Mouse (Mus musculus) embryonic facial prominence, embryonic 14.5 days (tissue): ENCODE results near the gene Ppfibp2. TPM values are rescaled to one million over a fixed set of nuclear protein-coding genes. Genes with fewer than 3 reads are reported as not detected.

Source experiments
- ATAC-seq: fragments of 200-750 bp; cut with Nextera tagmentation; 2 replicates; pipeline ENCODE4 v1.8.0; 2017; ENCODE audit warnings: low read depth, moderate number of reproducible peaks, moderate TSS enrichment
- DNase-seq: peaks from one replicate; pipeline ENCODE4 v3.0.0-alpha.2; 2015; ENCODE audit warnings: low spot score
- H3K27ac ChIP-seq: fragments of 300-500 bp; sonication (generic); replicated peaks from 2 replicates; pipeline ENCODE4 v1.5.1; 2014; ENCODE audit warnings: low read depth, mild to moderate bottlenecking, low read length, moderate library complexity
- H3K27me3 ChIP-seq: fragments of 300-500 bp; sonication (generic); replicated peaks from 2 replicates; pipeline ENCODE4 v1.6.1; 2014; ENCODE audit warnings: low read length; ENCODE audit not compliant: control insufficient read depth, insufficient read depth
- H3K36me3 ChIP-seq: fragments of 300-500 bp; sonication (generic); 2 replicates; pipeline ENCODE4 v1.6.1; 2014; ENCODE audit warnings: low read length, mixed read lengths; ENCODE audit not compliant: control insufficient read depth, insufficient read depth
- H3K4me1 ChIP-seq: fragments of 300-500 bp; sonication (generic); 2 replicates; pipeline ENCODE4 v1.6.1; 2014; ENCODE audit warnings: antibody characterized with exemption, low read length; ENCODE audit not compliant: control insufficient read depth, insufficient read depth
- H3K4me2 ChIP-seq: fragments of 300-500 bp; sonication (generic); 2 replicates; pipeline ENCODE4 v1.6.1; 2014; ENCODE audit warnings: low read depth, mild to moderate bottlenecking, low read length, moderate library complexity, mixed read lengths
- H3K4me3 ChIP-seq: fragments of 300-500 bp; sonication (generic); 2 replicates; pipeline ENCODE4 v1.5.1; 2014; ENCODE audit warnings: low read depth, mild to moderate bottlenecking, low read length
- H3K9ac ChIP-seq: fragments of 300-500 bp; sonication (generic); 2 replicates; pipeline ENCODE4 v1.6.1; 2014; ENCODE audit warnings: low read depth, mild to moderate bottlenecking, low read length, moderate library complexity, mixed read lengths
- H3K9me3 ChIP-seq: fragments of 300-500 bp; sonication (generic); 2 replicates; pipeline ENCODE4 v1.6.1; 2016; ENCODE audit warnings: low read length; ENCODE audit not compliant: control insufficient read depth
- WGBS: fragments of 180-500 bp; shearing (Covaris S2); extraction: QIAGEN DNeasy Blood & Tissue Kit; methylation state at CpG from one replicate; pipeline ENCODE4 v1.1.7; 2014; 5-methylcytosine and 5-hydroxymethylcytosine counted together
- polyA plus RNA-seq: library from polyadenylated mRNA; unstranded; fragments of >200 nt; fragmentation: Nextera tagmentation; extraction: Ambion mirVana; gene quantifications from 2 replicates; pipeline ENCODE4 v1.2.1, GENCODE M21; 2014

Gene Ppfibp2
- polyA plus RNA-seq, 1 experiment from 2014 or later: 14.3 TPM

- H3K27me3 ChIP-seq: no peaks in the 10 kb centered on the region
- no peaks in the 10 kb centered on the region for H3K36me3 ChIP-seq
- peak overlapping the region; percentile 45 for H3K9ac ChIP-seq
- peaks cover 12% of the 10 kb centered on the region for H3K4me1 ChIP-seq
- WGBS: 4% methylated on average over 10 of the region's 10 CpGs
- H3K4me2 ChIP-seq: peak overlapping the region; percentile 47
- peak overlapping the region; percentile 23 for H3K4me3 ChIP-seq
- H3K9me3 ChIP-seq: no peaks in the 10 kb centered on the region
- H3K27ac ChIP-seq: peak overlapping the region; percentile 7; the same call in 1 of the 2 replicates
- ATAC-seq: peak; percentile 95
- DNase-seq: peak; percentile 93
These were observed 113.6 kb downstream of the Ppfibp2 start for GRCm38 (mm10) chr7:107708491-107709112.

- no peak overlapping the region for H3K27ac ChIP-seq
- no peak overlapping the region for H3K4me3 ChIP-seq
- H3K27me3 ChIP-seq: no peaks in the 10 kb centered on the region
- H3K36me3 ChIP-seq: peaks cover 9% of the 10 kb centered on the region; the same call in 1 of the 2 replicates
- no peak overlapping the region for H3K9ac ChIP-seq
- no peak for ATAC-seq
- no peak for DNase-seq
- H3K4me2 ChIP-seq: no peak overlapping the region
- 62% methylated on average over 6 of the region's 6 CpGs for WGBS
- no peaks in the 10 kb centered on the region for H3K9me3 ChIP-seq
- H3K4me1 ChIP-seq: peaks cover 9% of the 10 kb centered on the region
These were observed 117.7 kb downstream of the Ppfibp2 start for GRCm38 (mm10) chr7:107712743-107713142.

- Histone ChIP-seq H3K4me3 (no peak overlapping the region), H3K27me3 (no peaks in the 10 kb centered on the region), H3K36me3 (peaks cover 20% of the 10 kb centered on the region), H3K27ac (no peak overlapping the region), H3K4me1 (no peaks in the 10 kb centered on the region), H3K9ac (no peak overlapping the region), H3K9me3 (no peaks in the 10 kb centered on the region), H3K4me2 (no peak overlapping the region)
- DNase-seq (no peak), ATAC-seq (no peak)
- WGBS: 76% methylated on average over 5 of the region's 5 CpGs
These were observed 119.1 kb downstream of the Ppfibp2 start for GRCm38 (mm10) chr7:107714067-107714466.

- peaks cover 57% of the 10 kb centered on the region for H3K36me3 ChIP-seq
- H3K27me3 ChIP-seq: no peaks in the 10 kb centered on the region
- no peak overlapping the region for H3K9ac ChIP-seq
- WGBS: 84% methylated on average over 1 of the region's 1 CpGs
- no peak overlapping the region for H3K27ac ChIP-seq
- no peak overlapping the region for H3K4me2 ChIP-seq
- H3K4me3 ChIP-seq: no peak overlapping the region
- no peak for ATAC-seq
- H3K4me1 ChIP-seq: no peaks in the 10 kb centered on the region
- H3K9me3 ChIP-seq: peaks cover 7% of the 10 kb centered on the region; the same call in 1 of the 2 replicates
- DNase-seq: no peak
These were observed 125.8 kb downstream of the Ppfibp2 start for GRCm38 (mm10) chr7:107720771-107721170.

- WGBS: 91% methylated on average over 4 of the region's 4 CpGs
These were observed 127.5 kb downstream of the Ppfibp2 start for GRCm38 (mm10) chr7:107722536-107722935.

GRCm38 (mm10) chr7:107727538-107727937 is 132.5 kb downstream of the Ppfibp2 start:
- 59% methylated on average over 3 of the region's 3 CpGs for WGBS

More at GRCm38 (mm10) chr7:107722536-107722935, 127.5 kb downstream of the Ppfibp2 start:
- Histone ChIP-seq H3K4me1 (no peaks in the 10 kb centered on the region), H3K36me3 (peaks cover 49% of the 10 kb centered on the region), H3K9ac (no peak overlapping the region), H3K4me2 (no peak overlapping the region), H3K27me3 (no peaks in the 10 kb centered on the region), H3K27ac (no peak overlapping the region), H3K4me3 (no peak overlapping the region), H3K9me3 (peaks cover 8% of the 10 kb centered on the region; the same call in 1 of the 2 replicates)
- DNase-seq (no peak), ATAC-seq (no peak)

GRCm38 (mm10) chr7:107730587-107730986 is 135.6 kb downstream of the Ppfibp2 start:
- H3K4me3 ChIP-seq: no peak overlapping the region
- peaks cover 24% of the 10 kb centered on the region for H3K36me3 ChIP-seq
- H3K27ac ChIP-seq: no peak overlapping the region
- no peaks in the 10 kb centered on the region for H3K4me1 ChIP-seq
- H3K9me3 ChIP-seq: peaks cover 3% of the 10 kb centered on the region; the same call in 1 of the 2 replicates
- no peak for ATAC-seq
- WGBS: 72% methylated on average over 9 of the region's 10 CpGs
- no peak for DNase-seq
- H3K9ac ChIP-seq: no peak overlapping the region
- H3K4me2 ChIP-seq: no peak overlapping the region
- no peaks in the 10 kb centered on the region for H3K27me3 ChIP-seq

More at GRCm38 (mm10) chr7:107727538-107727937, 132.5 kb downstream of the Ppfibp2 start:
- H3K9me3 ChIP-seq: peaks cover 8% of the 10 kb centered on the region; the same call in 1 of the 2 replicates
- no peaks in the 10 kb centered on the region for H3K4me1 ChIP-seq
- ATAC-seq (no peak), DNase-seq (no peak)
- H3K27me3 ChIP-seq: no peaks in the 10 kb centered on the region
- no peak overlapping the region for H3K9ac ChIP-seq
- H3K4me3 ChIP-seq: no peak overlapping the region
- H3K36me3 ChIP-seq: peaks cover 43% of the 10 kb centered on the region
- H3K4me2 ChIP-seq: no peak overlapping the region
- no peak overlapping the region for H3K27ac ChIP-seq

- ATAC-seq: no peak
These were observed 138.2 kb downstream of the Ppfibp2 start for GRCm38 (mm10) chr7:107733162-107733561.

GRCm38 (mm10) chr7:107738726-107739125 is 143.7 kb downstream of the Ppfibp2 start:
- Histone ChIP-seq H3K4me1 (no peaks in the 10 kb centered on the region), H3K4me3 (no peak overlapping the region), H3K36me3 (peaks cover 35% of the 10 kb centered on the region), H3K9ac (no peak overlapping the region), H3K27ac (no peak overlapping the region), H3K4me2 (no peak overlapping the region), H3K9me3 (no peaks in the 10 kb centered on the region), H3K27me3 (no peaks in the 10 kb centered on the region)
- peak; percentile 63 for DNase-seq
- no peak for ATAC-seq
- 47% methylated on average over 2 of the region's 2 CpGs for WGBS

More at GRCm38 (mm10) chr7:107733162-107733561, 138.2 kb downstream of the Ppfibp2 start:
- Histone ChIP-seq H3K4me3 (no peak overlapping the region), H3K36me3 (peaks cover 22% of the 10 kb centered on the region), H3K4me1 (no peaks in the 10 kb centered on the region), H3K9ac (no peak overlapping the region), H3K4me2 (no peak overlapping the region), H3K27ac (no peak overlapping the region), H3K27me3 (no peaks in the 10 kb centered on the region), H3K9me3 (no peaks in the 10 kb centered on the region)
- WGBS: 71% methylated on average over 2 of the region's 2 CpGs
- DNase-seq: no peak
